In the genomic region with DNA sequence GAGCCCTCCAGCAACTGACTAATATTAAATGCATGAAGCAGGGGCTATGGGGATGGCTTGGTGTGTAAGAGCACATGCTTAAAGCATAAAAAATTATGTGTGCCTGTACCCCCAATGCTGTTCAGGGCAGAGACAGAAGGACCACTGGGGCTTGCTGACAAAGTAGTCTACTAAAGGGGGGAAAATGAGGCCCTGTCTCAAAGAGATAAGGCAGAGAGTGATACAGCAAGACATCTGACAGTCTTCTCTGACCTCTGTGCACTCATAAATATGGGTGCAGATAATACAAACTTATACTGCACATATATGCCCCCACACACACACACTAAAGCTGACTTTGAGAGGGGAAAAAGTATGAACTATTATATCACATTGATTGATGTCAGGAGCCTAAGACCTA, we compare ENCODE assay signal across 20 mouse cellular contexts.
DNase-seq lines count a peak whose midpoint lies in the region; ATAC-seq and TF ChIP-seq lines count a peak whose summit lies in the region.
"Had no signal": no experiment of that assay in that cellular context is flagged by ENCODE, and none has a peak within 500 bp of the region (broad histone marks: within the 10 kb centered on the region; RNA-seq: fewer than 3 reads in every experiment).

No protein-coding gene starts in this region.

- peak; percentile 76 for DNase-seq in midbrain, embryonic 11.5 days (ENCODE audit: low spot score, missing footprints)
- peak; percentile 11 for DNase-seq in liver, embryonic 13.5 days
- no peak for DNase-seq in liver, postnatal 0 days
- DNase-seq in layer of hippocampus, postnatal 25 days (ENCODE audit: extremely low spot score in 1 of 2, low spot score in 1 of 2), result no peak
- DNase-seq: adrenal gland, adult 2 months; adrenal gland, postnatal 25 days; cerebellum, adult 9-10 months; cerebellum, postnatal 25 days; gastrocnemius, postnatal 14 days; heart, postnatal 36 days had no signal

- H3K4me2 ChIP-seq in midbrain, embryonic 11.5 days, result no peak overlapping the region
- H3K4me2 ChIP-seq in midbrain, embryonic 16.5 days (ENCODE audit: low read length), result no peak overlapping the region
- no peak overlapping the region for H3K4me2 ChIP-seq in liver, embryonic 13.5 days
- H3K4me2 ChIP-seq in liver, postnatal 0 days (ENCODE audit: low read depth, low read length), result no peak overlapping the region
- H3K4me2 ChIP-seq in heart, embryonic 11.5 days, result no peak overlapping the region
- H3K4me2 ChIP-seq: embryonic facial prominence, embryonic 12.5 days; forebrain, embryonic 12.5 days; heart, embryonic 13.5 days; hindbrain, embryonic 15.5 days had no signal

- H3K27me3 ChIP-seq in midbrain, embryonic 11.5 days (ENCODE audit: control insufficient read depth, insufficient read depth, low read length), result no peaks in the 10 kb centered on the region
- H3K27me3 ChIP-seq in midbrain, embryonic 16.5 days (ENCODE audit: control insufficient read depth, insufficient read depth, low read depth, low read length), result no peaks in the 10 kb centered on the region
- no peaks in the 10 kb centered on the region; the same call in 1 of the 2 replicates for H3K27me3 ChIP-seq in liver, embryonic 13.5 days
- no peaks in the 10 kb centered on the region for H3K27me3 ChIP-seq in liver, postnatal 0 days (ENCODE audit: insufficient read depth, low read length)
- no peaks in the 10 kb centered on the region for H3K27me3 ChIP-seq in heart, embryonic 11.5 days (ENCODE audit: control insufficient read depth, insufficient read depth, low read length)
- H3K27me3 ChIP-seq: embryonic facial prominence, embryonic 12.5 days; forebrain, embryonic 12.5 days; heart, embryonic 13.5 days; hindbrain, embryonic 15.5 days; Patski had no signal

- no peak overlapping the region for H3K4me3 ChIP-seq in midbrain, embryonic 11.5 days (ENCODE audit: low read depth, low read length)
- no peak overlapping the region for H3K4me3 ChIP-seq in midbrain, embryonic 16.5 days (ENCODE audit: low read depth, low read length)
- no peak overlapping the region for H3K4me3 ChIP-seq in liver, embryonic 13.5 days (replicated peaks)
- no peak overlapping the region for H3K4me3 ChIP-seq in liver, postnatal 0 days (ENCODE audit: low read depth, low read length)
- no peak overlapping the region for H3K4me3 ChIP-seq in heart, embryonic 11.5 days (ENCODE audit: low read depth, low read length)
- H3K4me3 ChIP-seq: embryonic facial prominence, embryonic 12.5 days; forebrain, embryonic 12.5 days; heart, embryonic 13.5 days; hindbrain, embryonic 15.5 days had no signal

- no peak for TF ChIP-seq CTCF in liver, postnatal 0 days (IDR thresholded peaks at IDR 0.05; ENCODE audit: low read depth)

- no peak overlapping the region for H3K27ac ChIP-seq in midbrain, embryonic 11.5 days (ENCODE audit: low read depth, low read length)
- H3K27ac ChIP-seq in midbrain, embryonic 16.5 days (ENCODE audit: low read length), result no peak overlapping the region
- no peak overlapping the region for H3K27ac ChIP-seq in liver, embryonic 13.5 days
- H3K27ac ChIP-seq in liver, postnatal 0 days (ENCODE audit: low read depth), result no peak overlapping the region
- no peak overlapping the region for H3K27ac ChIP-seq in heart, embryonic 11.5 days (ENCODE audit: low read depth, low read length)
- H3K27ac ChIP-seq: embryonic facial prominence, embryonic 12.5 days; forebrain, embryonic 12.5 days; heart, embryonic 13.5 days; hindbrain, embryonic 15.5 days had no signal

- ATAC-seq in midbrain, embryonic 11.5 days (ENCODE audit: low FRiP score), result no peak
- ATAC-seq in midbrain, embryonic 16.5 days, result no peak
- peak; percentile 84 for ATAC-seq in liver, embryonic 13.5 days (ENCODE audit: low read depth)
- peak; percentile 63 for ATAC-seq in liver, postnatal 0 days
- no peak for ATAC-seq in heart, embryonic 11.5 days (replicated peaks; ENCODE audit: insufficient number of reproducible peaks, low FRiP score, low TSS enrichment)
- ATAC-seq in monocyte, adult 5-6 weeks (replicated peaks; ENCODE audit: insufficient number of reproducible peaks, low FRiP score, low TSS enrichment, poor library complexity, severe bottlenecking), result no peak
- ATAC-seq: activated CD4-positive, CD25-positive, alpha-beta regulatory T cell, adult 4 months; forebrain, embryonic 16.5 days; Patski had no signal

- peak; percentile 74 for TF ChIP-seq EP300 in liver, postnatal 0 days (IDR thresholded peaks at IDR 0.05; ENCODE audit: low read depth)

- H3K4me1 ChIP-seq in midbrain, embryonic 11.5 days (ENCODE audit: control insufficient read depth, insufficient read depth, low read length), result 0 out of 2 replicates have a peak, but pooled peaks cover 3% of the 10 kb centered on the region
- H3K4me1 ChIP-seq in midbrain, embryonic 16.5 days (ENCODE audit: control insufficient read depth, insufficient read depth, low read length), result peaks cover 11% of the 10 kb centered on the region
- peaks cover 17% of the 10 kb centered on the region for H3K4me1 ChIP-seq in liver, embryonic 13.5 days (replicated peaks)
- peaks cover 4% of the 10 kb centered on the region; the same call in 1 of the 2 replicates for H3K4me1 ChIP-seq in liver, postnatal 0 days (ENCODE audit: insufficient read depth)
- H3K4me1 ChIP-seq in heart, embryonic 11.5 days (ENCODE audit: control insufficient read depth, insufficient read depth, low read length), result no peaks in the 10 kb centered on the region

- no peak overlapping the region for H3K9ac ChIP-seq in midbrain, embryonic 11.5 days (ENCODE audit: low read length)
- no peak overlapping the region for H3K9ac ChIP-seq in midbrain, embryonic 16.5 days (ENCODE audit: low read depth, low read length)
- no peak overlapping the region for H3K9ac ChIP-seq in liver, embryonic 13.5 days
- H3K9ac ChIP-seq in liver, postnatal 0 days (replicated peaks), result no peak overlapping the region
- H3K9ac ChIP-seq in heart, embryonic 11.5 days (ENCODE audit: low read depth, low read length), result no peak overlapping the region
- H3K9ac ChIP-seq: embryonic facial prominence, embryonic 12.5 days; forebrain, embryonic 12.5 days; heart, embryonic 13.5 days; hindbrain, embryonic 15.5 days had no signal

- H3K36me3 ChIP-seq in midbrain, embryonic 11.5 days (ENCODE audit: control insufficient read depth, insufficient read depth, low read length), result no peaks in the 10 kb centered on the region
- no peaks in the 10 kb centered on the region for H3K36me3 ChIP-seq in midbrain, embryonic 16.5 days (ENCODE audit: control insufficient read depth, insufficient read depth, low read length)
- H3K36me3 ChIP-seq in liver, embryonic 13.5 days, result no peaks in the 10 kb centered on the region
- no peaks in the 10 kb centered on the region for H3K36me3 ChIP-seq in liver, postnatal 0 days (replicated peaks; ENCODE audit: insufficient read depth, low read length)
- H3K36me3 ChIP-seq in heart, embryonic 11.5 days (ENCODE audit: control insufficient read depth, insufficient read depth, low read length), result no peaks in the 10 kb centered on the region
- H3K36me3 ChIP-seq: embryonic facial prominence, embryonic 12.5 days; forebrain, embryonic 12.5 days; heart, embryonic 13.5 days; hindbrain, embryonic 15.5 days had no signal

- H3K9me3 ChIP-seq in midbrain, embryonic 11.5 days (ENCODE audit: control insufficient read depth, low read length), result no peaks in the 10 kb centered on the region
- no peaks in the 10 kb centered on the region for H3K9me3 ChIP-seq in midbrain, embryonic 16.5 days (replicated peaks; ENCODE audit: control insufficient read depth, low read length, poor library complexity, severe bottlenecking)
- no peaks in the 10 kb centered on the region for H3K9me3 ChIP-seq in liver, embryonic 13.5 days (replicated peaks)
- H3K9me3 ChIP-seq in liver, postnatal 0 days (ENCODE audit: low read length), result no peaks in the 10 kb centered on the region
- no peaks in the 10 kb centered on the region for H3K9me3 ChIP-seq in heart, embryonic 11.5 days (replicated peaks; ENCODE audit: control insufficient read depth, low read length)
- H3K9me3 ChIP-seq: embryonic facial prominence, embryonic 12.5 days; forebrain, embryonic 12.5 days; heart, embryonic 13.5 days; hindbrain, embryonic 15.5 days had no signal

Comparison
In these comparisons a context has a peak if more than half of its experiments do, and no peak if none do; other contexts are left out.
1. DNase-seq: peak in midbrain, embryonic 11.5 days (single experiment) and liver, embryonic 13.5 days (single experiment); none in liver, postnatal 0 days (single experiment) and layer of hippocampus, postnatal 25 days (0 of 2).
2. ATAC-seq: peak in liver, embryonic 13.5 days (single experiment) and liver, postnatal 0 days (single experiment); none in midbrain, embryonic 11.5 days (single experiment), midbrain, embryonic 16.5 days (single experiment), heart, embryonic 11.5 days (single experiment) and monocyte, adult 5-6 weeks (single experiment).